Mouse (Mus musculus) gastrocnemius, postnatal 36 days (tissue): ENCODE measurements around the gene Olfr181. TPM values are rescaled to one million over a fixed set of nuclear protein-coding genes. Genes with fewer than 3 reads are reported as not detected.

ENCODE experiments used
- DNase-seq, 2 experiments: peaks; one replicate each; pipeline ENCODE4 v3.0.0; 2022
- intact Hi-C: fragments of 180-260 bp; cut with DNase I; formaldehyde crosslinking; loops from one replicate; pipeline ENCODE4 v1.15.1; 2025
- long read RNA-seq, 2 experiments: library from polyadenylated mRNA; stranded (forward); transcript quantifications; one replicate each; pipeline ENCODE4 v2.0.0; 2021
- total RNA-seq, 2 experiments: library from RNA; stranded (reverse); gene quantifications; 2 replicates each; pipeline ENCODE4 v1.2.3; 2021

Olfr181 gene
- total RNA-seq: not detected
- long read RNA-seq, experiment 1: 0 reads
- long read RNA-seq, experiment 2: 0 reads

- DNase-seq: no peak
- intact Hi-C loops: no loop called here
Measured at GRCm38 (mm10) chr16:58928655-58929054, at the start of gene Olfr181. TSS of gene Olfr181 (minus strand) at chr16:58928755.

- intact Hi-C loops: no loop called here
Measured at GRCm38 (mm10) chr16:58929292-58929691, 737 bp upstream of the Olfr181 start, which contains the start of gene Olfr180. TSS of gene Olfr180 (minus strand) at chr16:58929392.

DNA sequence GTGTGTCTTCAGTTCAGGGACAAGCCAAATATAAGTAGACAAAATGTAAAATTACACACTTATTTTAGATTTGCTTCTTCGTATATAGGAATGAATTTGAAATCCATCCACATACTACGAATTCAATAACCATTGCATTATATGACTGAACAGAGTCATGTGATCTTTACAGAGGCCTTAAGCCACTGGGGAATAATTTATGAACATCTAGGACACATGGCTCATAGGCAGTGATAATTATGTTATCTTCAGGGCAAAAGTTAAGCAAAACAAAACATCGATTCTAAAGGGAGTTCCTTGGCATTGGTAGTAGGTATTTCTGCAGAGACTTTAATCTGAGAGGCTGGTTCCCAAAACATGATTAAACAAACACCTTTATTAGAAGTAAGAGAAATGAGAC lies 36.6 kb downstream of the Olfr181 start, which contains the start of gene Olfr178:
Olfr178 (minus strand) TSS at position 101 of the 400 bp plus-strand sequence.
- DNase-seq: no peak
- intact Hi-C loops: no loop called here

More at GRCm38 (mm10) chr16:58929292-58929691, 737 bp upstream of the Olfr181 start, which contains the start of gene Olfr180:
- DNase-seq: no peak

DNA sequence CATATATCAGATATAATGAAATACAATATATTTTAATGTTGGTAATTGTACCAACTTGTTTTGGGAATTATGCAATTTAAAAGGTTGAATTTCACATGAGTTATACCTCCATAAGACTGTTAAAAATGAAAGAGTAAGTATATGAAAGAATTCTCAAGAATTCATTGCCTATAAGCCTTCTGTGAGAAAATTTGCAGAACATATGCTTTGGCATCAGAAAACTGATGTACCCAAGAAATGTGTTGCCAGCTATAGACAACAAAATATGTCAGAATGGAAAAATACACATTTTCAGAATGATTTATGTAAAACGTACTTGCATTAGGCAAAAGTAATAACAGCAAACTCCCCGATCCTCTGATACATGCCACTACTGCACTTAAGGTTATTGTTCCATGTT lies 44.1 kb downstream of the Olfr181 start:
- DNase-seq: no peak
- intact Hi-C loops: no loop called here

Other genes with a start within 250 kb of the Olfr181 start
- not detected for gene Gpr15, start 209.7 kb downstream of the Olfr181 start, total RNA-seq
- 10 to 100 TPM; 61.2 to 65.3 TPM for gene Cldnd1, start 200.8 kb downstream of the Olfr181 start, total RNA-seq
- not detected for gene Olfr172, start 165.6 kb downstream of the Olfr181 start, total RNA-seq
- gene Olfr173, start 128.5 kb downstream of the Olfr181 start, total RNA-seq: not detected
- gene Olfr175-ps1, start 102.0 kb downstream of the Olfr181 start, total RNA-seq: not detected
- not detected for gene Olfr177, start 54.0 kb downstream of the Olfr181 start, total RNA-seq
- gene Olfr178, start 36.7 kb downstream of the Olfr181 start, total RNA-seq: not detected
- not detected for gene Olfr180, start 637 bp upstream of the Olfr181 start, total RNA-seq
- not detected for gene Olfr183, start 66.6 kb upstream of the Olfr181 start, total RNA-seq
- gene Olfr186, start 101.5 kb upstream of the Olfr181 start, total RNA-seq: not detected
- gene Olfr187, start 111.0 kb upstream of the Olfr181 start, total RNA-seq: not detected
- not detected for gene Olfr190, start 149.2 kb upstream of the Olfr181 start, total RNA-seq
- gene Olfr191, start 161.1 kb upstream of the Olfr181 start, total RNA-seq: not detected
- gene Olfr193, start 183.1 kb upstream of the Olfr181 start, total RNA-seq: not detected
- not detected for gene Olfr194, start 192.3 kb upstream of the Olfr181 start, total RNA-seq
- gene Olfr195, start 218.3 kb upstream of the Olfr181 start, total RNA-seq: not detected
- gene Olfr196, start 241.7 kb upstream of the Olfr181 start, total RNA-seq: not detected